In genomic region chrX:106485671-106486070, GRCm38 (mm10) we compare ENCODE assay signal across 8 mouse cellular contexts. TPM values are rescaled to one million over a fixed set of nuclear protein-coding genes. Genes with fewer than 3 reads are reported as not detected.
DNase-seq lines count a peak whose midpoint lies in the region; ATAC-seq and TF ChIP-seq lines count a peak whose summit lies in the region.

No protein-coding gene starts in this region.

- H3K9me3 ChIP-seq in lung, embryonic 14.5 days (ENCODE audit: low read depth, low read length): no peaks in the 10 kb centered on the region
- H3K9me3 ChIP-seq in intestine, postnatal 0 days (ENCODE audit: control insufficient read depth): no peaks in the 10 kb centered on the region
- no peaks in the 10 kb centered on the region for H3K9me3 ChIP-seq in neural tube, embryonic 14.5 days (ENCODE audit: control insufficient read depth, low read length)

- no peak for TF ChIP-seq CTCF in lung, embryonic 14.5 days (IDR thresholded peaks at IDR 0.05; ENCODE audit: low read depth)
- no peak for TF ChIP-seq CTCF in lung, adult 2 months (IDR thresholded peaks at IDR 0.05; ENCODE audit: insufficient read depth, low read length)
- TF ChIP-seq CTCF in embryonic fibroblast, embryonic 13.5 days (IDR thresholded peaks at IDR 0.05; ENCODE audit: borderline replicate concordance, insufficient read depth, low read length): no peak
- no peak for TF ChIP-seq CTCF in intestine, postnatal 0 days (IDR thresholded peaks at IDR 0.05; ENCODE audit: low read depth)

- TF ChIP-seq POLR2A in lung, adult 2 months (IDR thresholded peaks at IDR 0.05; ENCODE audit: borderline replicate concordance, extremely low read depth, low read depth, low read length): no peak
- no peak for TF ChIP-seq POLR2A in embryonic fibroblast, embryonic 13.5 days (IDR thresholded peaks at IDR 0.05; ENCODE audit: low read depth, low read length)

- no peaks in the 10 kb centered on the region for H3K36me3 ChIP-seq in lung, embryonic 14.5 days (ENCODE audit: insufficient read depth)
- H3K36me3 ChIP-seq in intestine, postnatal 0 days (ENCODE audit: control insufficient read depth, insufficient read depth): no peaks in the 10 kb centered on the region
- H3K36me3 ChIP-seq in neural tube, embryonic 14.5 days (ENCODE audit: control insufficient read depth, insufficient read depth, low read length): no peaks in the 10 kb centered on the region

- ATAC-seq in lung, embryonic 14.5 days (ENCODE audit: insufficient read depth): peak; percentile 78; the same call in 1 of the 2 replicates
- no peak for ATAC-seq in intestine, postnatal 0 days
- ATAC-seq in neural tube, embryonic 14.5 days (ENCODE audit: low read depth): peak; percentile 65
- ATAC-seq in inflammation-experienced regulatory T-cells, adult 6 months: no peak

- 10% methylated on average over 12 of the region's 13 CpGs for WGBS in lung, embryonic 14.5 days
- 36% methylated on average over 13 of the region's 13 CpGs for WGBS in lung, adult 2 months
- 25% methylated on average over 13 of the region's 13 CpGs for WGBS in intestine, postnatal 0 days
- 30% methylated on average over 13 of the region's 13 CpGs for WGBS in neural tube, embryonic 14.5 days

- DNase-seq in lung, embryonic 14.5 days: no peak
- DNase-seq in lung, adult 2 months: no peak
- no peak for DNase-seq in adrenal gland, adult (ENCODE audit: inconsistent age in 2 of 2, low spot score in 1 of 2)
- no peak for DNase-seq in spleen, postnatal 10 days (ENCODE audit: low spot score in 2 of 2)

- no peaks in the 10 kb centered on the region for H3K4me1 ChIP-seq in lung, embryonic 14.5 days (ENCODE audit: insufficient read depth)
- H3K4me1 ChIP-seq in lung, adult 2 months (ENCODE audit: control insufficient read depth, insufficient read depth, low read length): peaks cover 2% of the 10 kb centered on the region
- H3K4me1 ChIP-seq in embryonic fibroblast, embryonic 13.5 days (ENCODE audit: control insufficient read depth, insufficient read depth, low read length): no peaks in the 10 kb centered on the region
- H3K4me1 ChIP-seq in intestine, postnatal 0 days (replicated peaks; ENCODE audit: control insufficient read depth, insufficient read depth, low read length): no peaks in the 10 kb centered on the region
- H3K4me1 ChIP-seq in neural tube, embryonic 14.5 days (ENCODE audit: control insufficient read depth, insufficient read depth, low read length): no peaks in the 10 kb centered on the region

- H3K27ac ChIP-seq in lung, embryonic 14.5 days (ENCODE audit: low read depth): no peak overlapping the region
- H3K27ac ChIP-seq in embryonic fibroblast, embryonic 13.5 days (ENCODE audit: insufficient read depth, low read length): no peak overlapping the region
- no peak overlapping the region for H3K27ac ChIP-seq in intestine, postnatal 0 days (ENCODE audit: low read depth, low read length)
- H3K27ac ChIP-seq in neural tube, embryonic 14.5 days (ENCODE audit: low read depth, low read length): no peak overlapping the region

- H3K9ac ChIP-seq in lung, embryonic 14.5 days: peak overlapping the region; percentile 38
- no peak overlapping the region for H3K9ac ChIP-seq in intestine, postnatal 0 days (ENCODE audit: low read depth, low read length)
- no peak overlapping the region for H3K9ac ChIP-seq in neural tube, embryonic 14.5 days (replicated peaks; ENCODE audit: low read depth, low read length)

- peak overlapping the region; percentile 38 for H3K4me3 ChIP-seq in lung, embryonic 14.5 days (ENCODE audit: low read depth, low read length)
- H3K4me3 ChIP-seq in lung, adult 2 months (replicated peaks; ENCODE audit: extremely low read depth, low read depth, low read length): no peak overlapping the region
- H3K4me3 ChIP-seq in embryonic fibroblast, embryonic 13.5 days (ENCODE audit: insufficient read depth, low read length): peak overlapping the region; percentile 44; the same call in 1 of the 2 replicates
- H3K4me3 ChIP-seq in intestine, postnatal 0 days (ENCODE audit: low read depth, low read length): peak overlapping the region; percentile 35
- H3K4me3 ChIP-seq in neural tube, embryonic 14.5 days (ENCODE audit: low read depth, low read length): peak overlapping the region; percentile 28

- H3K4me2 ChIP-seq in lung, embryonic 14.5 days: peak overlapping the region; percentile 54
- H3K4me2 ChIP-seq in intestine, postnatal 0 days (replicated peaks; ENCODE audit: low read depth): peak overlapping the region; percentile 64
- H3K4me2 ChIP-seq in neural tube, embryonic 14.5 days (ENCODE audit: low read depth, low read length): peak overlapping the region; percentile 57

- no peaks in the 10 kb centered on the region for H3K27me3 ChIP-seq in lung, embryonic 14.5 days (ENCODE audit: insufficient read depth, low read length)
- H3K27me3 ChIP-seq in intestine, postnatal 0 days (replicated peaks; ENCODE audit: control insufficient read depth, insufficient read depth, low read length): peaks cover 13% of the 10 kb centered on the region; the same call in 1 of the 2 replicates
- no peaks in the 10 kb centered on the region for H3K27me3 ChIP-seq in neural tube, embryonic 14.5 days (ENCODE audit: control insufficient read depth, insufficient read depth, low read length)

RNA-seq across cellular contexts. Expression of gene Fndc3c1, which starts 0.5 kb away (rescaled TPM):
- polyA plus RNA-seq in lung, embryonic 14.5 days (2014; fragmentation: Nextera tagmentation; extraction: Ambion mirVana): 9.9 and 10.7 TPM in 2 replicates
- polyA plus RNA-seq in lung, adult 2 months (2012; rRNA removed): not detected in 2 replicates
- polyA plus RNA-seq in embryonic fibroblast, embryonic 13.5 days (2011; ENCODE audit: insufficient read length, low read depth, missing spikeins): 0.98 TPM in 1 of 2 replicates, not detected in the other
- polyA plus RNA-seq in intestine, postnatal 0 days (2015; fragmentation: Nextera tagmentation; extraction: Ambion mirVana): 0.35 and 0.50 TPM in 2 replicates
- 0.17 and 0.40 TPM in 2 replicates for polyA plus RNA-seq in neural tube, embryonic 14.5 days (2014; fragmentation: Nextera tagmentation; extraction: Ambion mirVana)
- under 1 TPM in 1 of 3 experiments, not detected in 2; 0.35 TPM for polyA plus RNA-seq in inflammation-experienced regulatory T-cells, adult 6 months (2017; shearing (Covaris generic))

Comparison
In these comparisons a context has a peak if more than half of its experiments do, and no peak if none do; other contexts are left out.
1. ATAC-seq: peak in lung, embryonic 14.5 days (single experiment) and neural tube, embryonic 14.5 days (single experiment); none in intestine, postnatal 0 days (single experiment) and inflammation-experienced regulatory T-cells, adult 6 months (single experiment).
2. Peak in every context shown above with its lines, with median percentiles within 50 percentile points of each other: H3K4me2 ChIP-seq.